Mouse (Mus musculus): ENCODE measurements at regions not wholly inside any gene's neighbourhood (a gene's known extent, or its start where the extent isn't known, plus 50 kb on each side); places are given as distances from the start of the nearest gene placed in this dataset.

DNA sequence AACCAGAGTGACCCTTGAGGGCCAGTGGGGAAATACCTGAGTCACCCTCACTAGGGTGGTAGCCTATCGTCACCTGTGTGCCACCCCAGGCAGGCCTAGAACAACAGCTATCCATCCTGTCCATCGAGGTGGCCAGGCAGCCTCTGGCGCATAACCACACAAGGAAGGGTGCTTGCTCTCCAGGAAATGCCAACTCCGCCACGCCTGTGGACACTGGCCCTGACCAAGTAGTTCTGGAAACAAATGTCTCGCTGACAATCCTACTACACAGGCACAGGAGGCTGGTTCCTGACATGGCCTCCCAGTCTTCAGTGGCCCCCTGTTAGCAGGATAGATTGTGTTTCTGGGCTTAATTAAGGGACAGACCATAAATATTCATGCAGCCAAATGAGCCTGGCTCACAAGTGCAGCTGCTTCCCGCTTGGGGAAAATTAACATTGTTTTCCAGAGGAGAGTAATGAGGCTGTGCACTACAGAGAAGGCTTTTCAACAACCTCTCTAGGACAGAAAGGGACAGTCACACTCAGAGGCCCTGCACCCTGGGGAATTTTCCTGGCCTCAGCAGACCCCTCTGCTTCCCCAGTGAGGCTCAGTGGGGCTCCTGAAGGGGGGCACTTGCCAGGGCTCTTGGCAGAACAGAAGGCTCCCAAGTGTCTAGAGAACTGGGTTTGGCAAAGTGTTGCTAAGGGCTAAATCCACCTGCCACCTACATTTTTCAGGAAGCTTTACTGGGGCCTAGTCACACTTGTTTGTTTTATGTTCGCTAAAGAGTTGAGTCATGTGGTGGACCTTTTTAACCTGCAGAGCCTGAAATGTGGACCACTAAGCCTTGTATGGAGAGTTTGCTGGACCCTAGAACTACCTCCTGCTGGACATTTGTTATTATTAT lies 143.2 kb upstream of the Gm12830 start:
- H3K9me3 ChIP-seq (replicated peaks; ENCODE audit: control insufficient read depth, insufficient read depth, low read length, poor library complexity, severe bottlenecking), result no peaks in the 10 kb centered on the region
- no peak overlapping the region for H3K27ac ChIP-seq (ENCODE audit: insufficient read depth, low read length)
- no peaks in the 10 kb centered on the region for H3K4me1 ChIP-seq (ENCODE audit: control insufficient read depth, insufficient read depth, low read length)
- H3K9ac ChIP-seq (ENCODE audit: low read depth, poor library complexity, severe bottlenecking), result no peak overlapping the region
- H3K36me3 ChIP-seq (ENCODE audit: control insufficient read depth, insufficient read depth, low read length, poor library complexity, severe bottlenecking), result no peaks in the 10 kb centered on the region
- H3K27me3 ChIP-seq (ENCODE audit: control insufficient read depth, insufficient read depth, low read length, poor library complexity, severe bottlenecking), result no peaks in the 10 kb centered on the region
- no peak overlapping the region for H3K4me3 ChIP-seq (ENCODE audit: low read depth, low read length)
- TF ChIP-seq CTCF (IDR thresholded peaks at IDR 0.05; ENCODE audit: low read depth, low read length) (no peak), EP300 (IDR thresholded peaks at IDR 0.05; ENCODE audit: insufficient read depth, low read depth, low read length) (no peak), POLR2A (IDR thresholded peaks at IDR 0.05; ENCODE audit: insufficient read depth, low read length) (no peak)

DNA sequence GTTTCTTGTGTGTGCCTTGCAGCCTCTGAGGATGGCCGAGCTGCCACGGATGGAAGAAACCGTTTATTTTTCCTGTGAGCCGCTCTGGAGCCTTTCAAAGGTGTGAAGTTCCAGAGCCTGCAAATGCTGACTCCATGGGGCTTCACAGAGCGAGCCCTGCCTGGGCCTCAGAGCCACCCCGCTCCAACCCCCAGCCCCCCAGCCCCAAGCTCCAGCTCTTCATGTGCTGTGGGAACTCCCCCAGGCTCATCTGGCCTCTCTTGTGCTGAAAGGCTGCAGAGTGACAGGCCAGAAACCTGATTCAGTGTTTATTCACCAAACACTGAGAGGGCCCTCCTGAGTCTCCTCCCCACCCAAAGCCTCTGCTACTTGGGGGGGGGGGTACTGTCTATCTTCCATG lies 141.2 kb upstream of the Gm12830 start:
- Histone ChIP-seq H3K36me3 (ENCODE audit: control insufficient read depth, insufficient read depth, low read length, poor library complexity, severe bottlenecking) (no peaks in the 10 kb centered on the region), H3K9me3 (replicated peaks; ENCODE audit: control insufficient read depth, insufficient read depth, low read length, poor library complexity, severe bottlenecking) (no peaks in the 10 kb centered on the region), H3K9ac (ENCODE audit: low read depth, poor library complexity, severe bottlenecking) (no peak overlapping the region), H3K27me3 (ENCODE audit: control insufficient read depth, insufficient read depth, low read length, poor library complexity, severe bottlenecking) (no peaks in the 10 kb centered on the region), H3K4me3 (ENCODE audit: low read depth, low read length) (no peak overlapping the region), H3K27ac (ENCODE audit: insufficient read depth, low read length) (no peak overlapping the region), H3K4me1 (ENCODE audit: control insufficient read depth, insufficient read depth, low read length) (no peaks in the 10 kb centered on the region)
- TF ChIP-seq CTCF (IDR thresholded peaks at IDR 0.05; ENCODE audit: low read depth, low read length) (no peak), EP300 (IDR thresholded peaks at IDR 0.05; ENCODE audit: insufficient read depth, low read depth, low read length) (no peak), POLR2A (IDR thresholded peaks at IDR 0.05; ENCODE audit: insufficient read depth, low read length) (no peak)

DNA sequence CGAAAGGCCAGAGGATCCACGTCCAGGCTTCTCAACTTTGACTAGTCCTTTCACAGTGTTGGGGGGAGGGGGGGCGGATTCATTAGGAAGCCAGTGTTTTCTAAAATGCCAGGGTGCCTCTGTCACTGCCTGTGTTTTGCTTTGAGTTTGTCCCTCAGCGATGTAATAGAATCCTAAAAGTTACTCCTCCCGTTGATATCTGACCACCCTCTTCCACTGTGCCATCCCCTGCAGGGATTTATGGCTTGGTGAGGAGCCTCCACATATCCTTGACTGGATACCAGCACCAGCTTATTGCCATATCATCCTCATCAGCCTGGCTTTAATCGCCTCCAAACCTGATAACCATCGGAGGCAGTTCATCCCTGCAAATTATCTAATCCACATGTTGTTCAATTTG lies 138.6 kb upstream of the Gm12830 start:
- H3K36me3 ChIP-seq (ENCODE audit: control insufficient read depth, insufficient read depth, low read length, poor library complexity, severe bottlenecking), result no peaks in the 10 kb centered on the region
- no peak overlapping the region for H3K27ac ChIP-seq (ENCODE audit: insufficient read depth, low read length)
- no peaks in the 10 kb centered on the region for H3K27me3 ChIP-seq (ENCODE audit: control insufficient read depth, insufficient read depth, low read length, poor library complexity, severe bottlenecking)
- no peak overlapping the region for H3K9ac ChIP-seq (ENCODE audit: low read depth, poor library complexity, severe bottlenecking)
- H3K4me1 ChIP-seq (ENCODE audit: control insufficient read depth, insufficient read depth, low read length), result no peaks in the 10 kb centered on the region
- no peak overlapping the region for H3K4me3 ChIP-seq (ENCODE audit: low read depth, low read length)
- TF ChIP-seq EP300 (IDR thresholded peaks at IDR 0.05; ENCODE audit: insufficient read depth, low read depth, low read length) (no peak), CTCF (IDR thresholded peaks at IDR 0.05; ENCODE audit: low read depth, low read length) (no peak), POLR2A (IDR thresholded peaks at IDR 0.05; ENCODE audit: insufficient read depth, low read length) (no peak)
- H3K9me3 ChIP-seq (replicated peaks; ENCODE audit: control insufficient read depth, insufficient read depth, low read length, poor library complexity, severe bottlenecking), result no peaks in the 10 kb centered on the region

DNA sequence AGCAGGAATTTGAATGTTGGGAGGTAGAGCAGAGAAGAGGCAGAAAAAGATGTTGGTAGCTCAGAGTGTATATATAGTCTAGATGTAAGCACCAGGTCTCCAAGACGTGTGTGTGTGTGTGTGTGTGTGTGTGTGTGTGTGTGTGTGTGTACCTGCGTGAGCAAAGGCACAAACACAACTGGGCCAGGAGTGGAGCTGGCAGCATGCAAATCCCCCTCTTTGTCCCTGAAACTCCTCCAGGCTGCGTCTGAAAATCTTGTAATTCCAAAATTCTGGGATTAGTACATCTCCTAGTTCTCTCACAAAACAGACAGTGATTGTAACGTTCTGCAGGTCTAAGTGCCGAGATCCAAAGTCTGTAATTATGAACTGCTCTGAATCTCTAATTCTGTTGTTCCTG lies 137.8 kb upstream of the Gm12830 start:
- Histone ChIP-seq H3K36me3 (ENCODE audit: control insufficient read depth, insufficient read depth, low read length, poor library complexity, severe bottlenecking) (no peaks in the 10 kb centered on the region), H3K9me3 (replicated peaks; ENCODE audit: control insufficient read depth, insufficient read depth, low read length, poor library complexity, severe bottlenecking) (no peaks in the 10 kb centered on the region), H3K4me3 (ENCODE audit: low read depth, low read length) (no peak overlapping the region), H3K27me3 (ENCODE audit: control insufficient read depth, insufficient read depth, low read length, poor library complexity, severe bottlenecking) (no peaks in the 10 kb centered on the region), H3K27ac (ENCODE audit: insufficient read depth, low read length) (no peak overlapping the region), H3K4me1 (ENCODE audit: control insufficient read depth, insufficient read depth, low read length) (no peaks in the 10 kb centered on the region), H3K9ac (ENCODE audit: low read depth, poor library complexity, severe bottlenecking) (no peak overlapping the region)
- TF ChIP-seq POLR2A (IDR thresholded peaks at IDR 0.05; ENCODE audit: insufficient read depth, low read length) (no peak), CTCF (IDR thresholded peaks at IDR 0.05; ENCODE audit: low read depth, low read length) (no peak), EP300 (IDR thresholded peaks at IDR 0.05; ENCODE audit: insufficient read depth, low read depth, low read length) (no peak)

DNA sequence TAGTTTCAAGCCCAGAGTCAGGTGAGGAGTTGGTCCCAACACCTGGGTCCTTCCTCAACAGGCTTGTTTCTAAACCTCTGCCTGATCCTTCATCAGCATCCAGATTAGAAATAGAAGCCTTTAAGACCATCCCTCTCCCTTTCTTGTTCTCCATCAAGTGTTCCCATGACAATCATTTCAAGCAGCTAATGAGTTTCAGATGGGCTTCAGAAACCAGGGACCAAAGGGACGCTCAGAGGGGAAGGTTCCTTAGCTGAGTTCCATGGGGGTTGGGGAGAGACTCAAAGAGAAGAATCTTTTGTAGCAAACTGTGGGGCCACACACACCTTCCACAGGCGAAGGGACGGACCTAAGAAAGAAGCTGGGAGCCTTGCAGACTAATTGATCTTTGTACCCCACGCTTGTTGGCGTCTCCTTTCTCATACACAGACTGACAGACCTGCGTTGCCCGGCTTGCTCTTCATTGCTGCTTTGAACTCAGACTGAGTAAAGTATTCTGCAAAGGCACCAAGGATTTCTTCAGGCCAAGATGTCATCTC lies 136.6 kb upstream of the Gm12830 start:
- H3K9me3 ChIP-seq (replicated peaks; ENCODE audit: control insufficient read depth, insufficient read depth, low read length, poor library complexity, severe bottlenecking), result no peaks in the 10 kb centered on the region
- no peak overlapping the region for H3K4me3 ChIP-seq (ENCODE audit: low read depth, low read length)
- H3K9ac ChIP-seq (ENCODE audit: low read depth, poor library complexity, severe bottlenecking), result no peak overlapping the region
- H3K27me3 ChIP-seq (ENCODE audit: control insufficient read depth, insufficient read depth, low read length, poor library complexity, severe bottlenecking), result no peaks in the 10 kb centered on the region
- H3K27ac ChIP-seq (ENCODE audit: insufficient read depth, low read length), result no peak overlapping the region
- no peak for TF ChIP-seq CTCF (IDR thresholded peaks at IDR 0.05; ENCODE audit: low read depth, low read length)
- TF ChIP-seq POLR2A (IDR thresholded peaks at IDR 0.05; ENCODE audit: insufficient read depth, low read length), result no peak
- TF ChIP-seq EP300 (IDR thresholded peaks at IDR 0.05; ENCODE audit: insufficient read depth, low read depth, low read length), result no peak
- H3K4me1 ChIP-seq (ENCODE audit: control insufficient read depth, insufficient read depth, low read length), result no peaks in the 10 kb centered on the region
- no peaks in the 10 kb centered on the region for H3K36me3 ChIP-seq (ENCODE audit: control insufficient read depth, insufficient read depth, low read length, poor library complexity, severe bottlenecking)

DNA sequence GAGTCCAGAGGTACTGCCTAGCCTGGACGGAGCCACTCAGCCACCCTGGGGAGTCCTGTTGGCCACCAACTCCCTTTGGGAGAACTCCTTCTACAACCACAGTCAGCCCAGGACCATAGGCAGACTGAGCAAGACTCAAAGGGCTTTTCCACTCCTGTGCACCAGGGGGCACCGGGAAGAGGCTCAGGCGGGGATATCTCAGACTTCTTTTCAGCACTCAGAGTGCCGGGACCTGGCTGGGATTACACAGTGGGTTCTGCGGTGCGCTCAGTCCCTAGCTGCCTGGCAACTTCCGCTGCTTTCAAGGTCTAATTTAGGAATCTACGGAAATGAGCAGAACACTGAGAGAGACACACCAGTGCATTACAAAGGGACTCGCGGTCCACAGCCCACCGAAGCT lies 136.1 kb upstream of the Gm12830 start:
- Histone ChIP-seq H3K27me3 (ENCODE audit: control insufficient read depth, insufficient read depth, low read length, poor library complexity, severe bottlenecking) (no peaks in the 10 kb centered on the region), H3K36me3 (ENCODE audit: control insufficient read depth, insufficient read depth, low read length, poor library complexity, severe bottlenecking) (no peaks in the 10 kb centered on the region), H3K4me3 (ENCODE audit: low read depth, low read length) (no peak overlapping the region; the same call in 1 of the 2 replicates), H3K4me1 (ENCODE audit: control insufficient read depth, insufficient read depth, low read length) (no peaks in the 10 kb centered on the region), H3K27ac (ENCODE audit: insufficient read depth, low read length) (no peak overlapping the region), H3K9me3 (replicated peaks; ENCODE audit: control insufficient read depth, insufficient read depth, low read length, poor library complexity, severe bottlenecking) (no peaks in the 10 kb centered on the region), H3K9ac (ENCODE audit: low read depth, poor library complexity, severe bottlenecking) (no peak overlapping the region)
- TF ChIP-seq CTCF (IDR thresholded peaks at IDR 0.05; ENCODE audit: low read depth, low read length), result peak; percentile 23
- TF ChIP-seq POLR2A (IDR thresholded peaks at IDR 0.05; ENCODE audit: insufficient read depth, low read length), result no peak
- TF ChIP-seq EP300 (IDR thresholded peaks at IDR 0.05; ENCODE audit: insufficient read depth, low read depth, low read length), result no peak
